Mouse (Mus musculus): ENCODE measurements around the gene Mettl27.

DNA sequence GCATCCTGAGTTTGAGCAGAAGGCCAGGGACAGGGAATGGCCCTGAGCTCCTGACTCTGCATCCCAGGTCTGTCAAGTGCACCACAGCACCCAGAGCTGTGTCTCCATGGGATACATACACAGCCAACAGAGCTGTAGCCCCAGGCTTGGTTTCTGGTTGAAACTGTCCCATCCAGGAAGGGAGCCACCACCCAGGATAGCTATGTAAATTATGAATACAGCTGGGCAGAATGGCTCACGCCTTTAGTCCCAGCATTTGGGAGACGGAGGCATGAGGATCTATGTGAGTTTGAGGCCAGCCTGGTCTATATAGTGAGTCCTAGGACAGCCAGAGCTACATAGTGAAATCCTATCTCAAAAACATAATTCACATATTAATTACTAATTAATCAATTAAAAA is 2.2 kb upstream of the Mettl27 start:
- no peak for TF ChIP-seq CTCF (IDR thresholded peaks at IDR 0.05; ENCODE audit: insufficient read depth, low read length)
- TF ChIP-seq POLR2A (IDR thresholded peaks at IDR 0.05; ENCODE audit: borderline replicate concordance, extremely low read depth, low read depth, low read length), result no peak
